Mouse (Mus musculus): ENCODE data around the gene Cd274.

The Cd274 gene

DNA sequence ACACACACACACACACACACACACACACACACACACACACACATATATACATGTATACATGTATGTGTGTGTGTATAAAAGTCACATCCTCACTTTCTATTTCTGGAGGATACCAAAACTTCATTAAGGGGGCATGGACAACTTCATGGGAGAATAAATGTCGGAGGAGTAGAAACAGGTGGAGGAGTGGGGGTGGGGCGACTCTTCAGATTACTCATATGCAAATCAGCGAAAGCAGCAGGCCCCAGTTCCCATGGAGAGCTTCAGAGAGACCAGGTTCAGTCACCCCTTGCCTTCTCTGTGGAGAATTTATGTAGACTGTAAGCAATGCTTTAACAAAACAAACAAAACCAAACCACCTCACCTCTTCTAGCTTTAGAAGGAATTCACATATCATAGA lies 2.1 kb upstream of the Cd274 start:
- DNase-seq, result no peak

DNA sequence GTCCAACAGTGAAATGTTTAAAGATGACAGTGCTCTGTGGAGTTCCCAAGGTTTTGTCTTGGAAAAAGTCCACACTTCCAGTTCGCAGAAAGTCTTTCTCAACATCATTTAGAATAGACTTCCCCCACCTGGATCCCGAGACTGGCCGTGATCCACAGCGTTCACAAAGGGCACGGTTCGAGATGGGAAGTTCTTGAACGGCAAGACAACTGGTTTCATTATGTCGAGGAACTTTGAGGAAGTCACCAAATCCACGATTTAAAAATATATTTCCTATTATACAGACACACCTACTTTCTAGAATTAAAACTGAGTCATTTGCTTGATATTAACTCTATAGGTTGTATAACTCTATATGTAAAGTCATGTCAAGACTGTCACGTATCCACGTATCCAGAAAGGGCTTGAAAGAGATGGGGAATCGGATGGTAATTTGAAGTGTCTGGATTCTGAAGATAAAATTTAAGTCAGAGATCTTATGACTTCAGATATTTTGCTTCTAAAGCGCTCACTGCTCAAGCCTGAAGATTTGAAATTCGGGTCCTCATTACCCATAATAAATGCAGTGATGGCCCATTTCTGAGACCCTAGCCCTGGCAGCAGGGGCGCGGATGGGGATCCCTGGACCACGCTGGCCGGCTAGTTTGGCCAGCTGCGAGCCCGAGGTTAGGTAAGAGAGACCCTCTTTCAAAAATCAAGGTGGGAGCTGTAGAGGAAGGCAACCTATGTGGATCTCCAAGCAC lies 858 bp upstream of the Cd274 start:
- DNase-seq, result no peak

DNA sequence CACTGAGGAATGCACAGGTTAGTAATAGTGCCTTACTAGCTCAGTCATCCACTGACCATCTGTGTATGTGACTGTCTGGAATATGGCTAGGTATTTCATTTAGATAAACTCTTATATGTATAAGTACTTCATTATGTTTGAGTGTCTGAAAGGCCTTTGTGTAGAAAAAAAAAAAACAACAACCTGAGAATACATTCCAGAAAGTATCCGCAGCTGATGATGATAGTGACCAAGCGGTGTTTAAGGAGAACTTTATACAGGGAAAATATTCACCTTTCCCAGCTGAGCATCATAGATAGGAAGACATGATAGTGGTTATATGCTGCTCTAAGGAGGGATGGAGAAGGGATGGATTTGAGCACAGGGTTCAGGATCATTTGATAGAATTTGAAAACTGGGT lies 786 bp downstream of the Cd274 start:
- no peak for DNase-seq

DNA sequence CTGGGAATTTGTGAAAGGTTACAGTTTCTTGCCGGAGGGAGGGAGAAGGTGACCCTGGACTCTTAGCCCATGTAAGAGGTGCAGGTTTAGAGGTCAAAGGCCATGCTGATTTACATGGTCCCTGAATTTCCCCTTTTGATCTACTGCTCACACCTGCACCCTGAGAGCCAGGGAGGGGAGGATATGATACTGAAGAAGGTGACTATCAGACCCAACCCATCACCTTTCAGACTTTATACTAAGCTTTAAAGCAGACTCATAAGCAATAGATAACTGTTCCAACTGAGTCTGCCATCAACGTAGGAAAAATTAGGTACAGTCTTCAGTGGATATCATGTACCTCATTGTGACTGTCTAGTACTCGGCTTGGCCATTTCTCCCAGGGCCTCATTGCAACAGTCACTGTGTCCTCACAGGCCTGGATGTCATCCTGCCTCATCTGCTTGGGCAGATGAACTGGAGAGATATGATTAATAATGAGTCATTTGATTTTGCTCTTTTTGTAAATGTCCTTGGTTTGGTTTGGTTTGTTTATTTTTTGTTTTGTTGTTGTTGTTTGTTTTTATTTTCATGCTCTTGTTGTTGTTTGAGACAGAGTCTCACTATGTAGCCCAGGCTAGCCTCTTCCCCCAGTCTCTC lies 1.5 kb downstream of the Cd274 start:
- DNase-seq, result no peak

DNA sequence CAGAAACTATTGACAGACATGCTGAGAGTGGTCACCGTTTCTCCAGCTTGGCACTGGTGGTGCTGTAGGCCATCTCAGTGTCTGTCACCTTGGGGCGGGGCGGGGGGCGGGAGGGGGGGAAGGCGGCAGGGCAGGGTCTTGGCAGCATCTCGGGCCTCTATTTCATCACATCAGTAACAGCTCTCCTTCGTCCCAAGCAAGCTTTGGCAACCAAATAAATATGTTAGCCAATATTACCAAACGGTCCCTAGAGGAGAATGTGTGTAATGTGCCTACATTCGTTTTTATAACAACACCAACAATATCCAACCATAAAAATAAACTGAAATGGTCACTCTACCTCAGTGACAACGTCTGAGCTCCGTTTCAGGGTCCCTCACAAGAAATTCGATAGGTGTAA lies 2.9 kb downstream of the Cd274 start:
- no peak for DNase-seq

DNA sequence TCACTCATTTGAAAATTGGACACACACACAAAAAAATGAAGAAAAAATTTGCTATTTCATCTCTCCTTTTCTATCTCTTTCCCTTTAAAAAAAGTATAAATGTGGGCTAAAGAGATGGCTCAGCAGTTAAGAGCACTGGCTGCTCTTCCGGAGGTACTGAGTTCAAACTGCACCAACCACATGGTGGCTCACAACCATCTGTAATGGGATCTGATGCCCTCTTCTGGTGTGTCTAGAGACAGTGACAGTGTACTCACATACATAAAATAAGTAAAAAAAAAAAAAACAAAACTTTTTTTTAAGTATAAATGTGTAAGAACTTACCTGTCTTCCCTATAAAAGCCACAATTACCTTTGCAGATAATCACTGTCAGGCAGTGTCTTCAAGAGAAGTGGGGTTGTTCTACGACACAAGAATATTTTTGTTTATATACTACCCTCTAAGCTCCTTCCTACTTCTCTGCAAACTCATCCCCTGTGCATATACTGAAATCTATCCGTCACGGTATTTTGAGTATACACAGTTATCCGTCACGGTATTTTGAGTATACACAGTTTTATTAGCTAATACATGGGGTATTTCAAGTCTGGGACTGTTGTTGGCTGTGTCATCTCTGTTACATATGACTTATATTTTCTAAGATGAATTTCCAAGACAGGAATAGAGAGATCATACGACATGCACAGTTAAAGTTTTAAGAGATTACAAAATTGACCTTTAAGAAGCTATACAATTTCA lies 3.5 kb downstream of the Cd274 start:
- no peak for DNase-seq

DNA sequence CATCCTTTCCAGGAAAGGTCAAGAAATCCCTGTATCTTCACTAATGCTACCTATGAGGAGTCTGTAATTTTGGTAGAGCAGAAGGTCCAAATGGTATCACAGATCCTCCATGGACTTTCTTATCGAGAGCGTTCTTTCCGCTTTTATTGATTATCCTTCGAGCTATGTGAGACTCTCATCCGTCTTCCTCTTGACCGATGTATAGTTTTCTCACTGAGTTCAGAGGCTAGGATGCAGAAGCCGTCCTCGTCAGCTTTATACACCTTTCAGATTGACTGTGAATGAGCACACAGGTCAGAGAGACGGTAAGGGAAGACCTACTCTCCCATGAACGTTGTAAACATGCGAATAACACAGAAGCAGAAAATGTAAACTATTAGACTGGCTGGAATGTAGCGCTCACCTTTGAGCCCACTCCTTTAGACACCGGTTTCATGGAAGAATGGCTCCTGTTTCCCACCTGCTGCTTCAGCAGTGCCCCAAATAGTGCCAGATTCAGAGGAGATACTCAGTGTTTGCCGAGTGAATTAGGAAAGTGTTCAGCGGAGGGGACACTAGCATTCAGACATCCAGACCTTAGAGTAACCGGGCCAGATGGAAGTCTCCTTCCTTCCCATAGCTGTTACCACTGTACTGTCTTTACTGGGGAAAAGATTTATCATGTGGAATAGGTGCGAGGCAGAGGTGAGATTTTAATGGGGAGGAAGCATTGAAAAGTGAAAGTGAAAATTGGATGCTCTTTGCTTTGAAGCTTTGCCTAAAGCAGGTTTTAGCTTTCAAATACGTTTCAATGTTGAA lies 4.2 kb downstream of the Cd274 start:
- DNase-seq, result no peak

DNA sequence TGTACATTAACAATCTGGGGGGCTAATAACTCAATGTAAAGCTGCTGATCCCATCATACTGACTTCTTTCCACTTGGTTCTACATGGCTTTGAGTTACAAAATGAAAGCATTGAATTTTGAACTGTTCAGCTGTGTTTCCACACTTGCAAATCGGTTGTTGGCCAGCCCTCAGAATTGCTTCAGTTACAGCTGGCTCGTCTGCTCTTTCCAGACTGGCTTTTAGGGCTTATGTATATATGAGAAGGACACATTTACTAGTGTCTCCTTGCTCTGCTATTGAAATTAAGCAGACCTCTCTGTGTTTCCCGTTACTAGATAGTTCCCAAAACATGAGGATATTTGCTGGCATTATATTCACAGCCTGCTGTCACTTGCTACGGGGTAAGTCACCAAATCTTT lies 4.9 kb downstream of the Cd274 start:
- DNase-seq, result no peak

DNA sequence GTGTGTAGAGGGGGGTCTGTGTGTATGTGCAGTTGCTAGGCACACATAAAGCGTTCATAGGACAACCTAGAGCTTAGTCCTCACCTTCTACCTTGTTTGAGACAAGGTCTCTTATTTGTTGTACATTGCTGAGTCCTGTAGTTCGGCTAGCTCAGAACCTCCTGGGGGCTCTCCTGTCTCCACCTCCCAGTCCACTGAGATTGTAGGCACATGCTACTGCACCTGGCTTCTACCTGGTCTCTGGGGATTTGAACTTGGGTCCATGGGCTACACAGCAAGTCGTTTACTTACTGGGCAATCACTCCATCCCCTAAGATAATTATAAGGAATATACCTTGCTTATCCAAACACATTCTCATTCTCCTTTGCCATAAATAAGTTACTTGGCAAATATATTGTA lies 5.4 kb downstream of the Cd274 start:
- DNase-seq, result no peak

DNA sequence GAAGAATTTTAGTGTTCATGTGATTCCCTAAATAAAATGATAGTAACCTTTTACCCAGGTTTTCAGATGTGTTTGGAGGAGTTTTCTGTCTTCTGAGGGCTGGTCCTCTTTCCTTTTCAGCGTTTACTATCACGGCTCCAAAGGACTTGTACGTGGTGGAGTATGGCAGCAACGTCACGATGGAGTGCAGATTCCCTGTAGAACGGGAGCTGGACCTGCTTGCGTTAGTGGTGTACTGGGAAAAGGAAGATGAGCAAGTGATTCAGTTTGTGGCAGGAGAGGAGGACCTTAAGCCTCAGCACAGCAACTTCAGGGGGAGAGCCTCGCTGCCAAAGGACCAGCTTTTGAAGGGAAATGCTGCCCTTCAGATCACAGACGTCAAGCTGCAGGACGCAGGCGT lies 6.2 kb downstream of the Cd274 start:
- DNase-seq, result no peak

DNA sequence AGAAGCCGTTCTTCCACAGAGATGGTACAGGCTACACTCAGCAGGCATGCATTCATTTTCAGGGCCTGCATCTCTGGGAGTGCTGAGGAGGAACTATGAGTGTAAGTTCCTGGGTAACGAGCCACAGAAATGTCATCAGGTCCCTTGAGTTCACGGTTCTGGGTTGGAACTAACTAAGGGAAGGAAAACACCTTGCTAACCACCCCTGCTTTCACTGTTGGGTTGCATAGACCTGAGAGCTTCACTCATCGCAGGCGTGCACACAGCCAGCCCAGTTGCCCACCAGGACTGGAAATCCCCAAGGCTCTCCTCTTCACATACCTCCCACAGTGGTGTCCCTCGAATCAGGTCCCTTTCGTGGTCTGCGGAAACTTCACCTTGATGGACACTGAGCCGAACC lies 7.7 kb downstream of the Cd274 start:
- DNase-seq, result no peak

DNA sequence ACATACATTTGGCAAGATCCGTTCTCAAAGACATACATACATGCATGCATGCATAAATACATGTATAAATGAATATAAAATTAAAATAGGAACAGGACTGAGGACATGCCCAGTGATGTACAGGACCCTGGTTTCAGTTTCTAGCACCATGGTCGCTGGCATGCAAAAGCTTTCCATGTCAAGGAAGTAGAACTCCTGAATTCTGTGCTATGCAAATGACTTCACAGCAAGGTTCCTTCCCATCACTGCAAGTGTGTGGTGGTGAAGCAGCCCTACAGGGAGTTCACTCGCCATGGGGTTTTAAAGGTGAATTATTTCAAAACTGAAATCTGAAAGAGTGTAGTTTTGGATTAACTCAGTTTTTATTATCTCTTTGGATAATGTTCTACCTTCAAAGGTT lies 9.1 kb downstream of the Cd274 start:
- DNase-seq, result no peak

DNA sequence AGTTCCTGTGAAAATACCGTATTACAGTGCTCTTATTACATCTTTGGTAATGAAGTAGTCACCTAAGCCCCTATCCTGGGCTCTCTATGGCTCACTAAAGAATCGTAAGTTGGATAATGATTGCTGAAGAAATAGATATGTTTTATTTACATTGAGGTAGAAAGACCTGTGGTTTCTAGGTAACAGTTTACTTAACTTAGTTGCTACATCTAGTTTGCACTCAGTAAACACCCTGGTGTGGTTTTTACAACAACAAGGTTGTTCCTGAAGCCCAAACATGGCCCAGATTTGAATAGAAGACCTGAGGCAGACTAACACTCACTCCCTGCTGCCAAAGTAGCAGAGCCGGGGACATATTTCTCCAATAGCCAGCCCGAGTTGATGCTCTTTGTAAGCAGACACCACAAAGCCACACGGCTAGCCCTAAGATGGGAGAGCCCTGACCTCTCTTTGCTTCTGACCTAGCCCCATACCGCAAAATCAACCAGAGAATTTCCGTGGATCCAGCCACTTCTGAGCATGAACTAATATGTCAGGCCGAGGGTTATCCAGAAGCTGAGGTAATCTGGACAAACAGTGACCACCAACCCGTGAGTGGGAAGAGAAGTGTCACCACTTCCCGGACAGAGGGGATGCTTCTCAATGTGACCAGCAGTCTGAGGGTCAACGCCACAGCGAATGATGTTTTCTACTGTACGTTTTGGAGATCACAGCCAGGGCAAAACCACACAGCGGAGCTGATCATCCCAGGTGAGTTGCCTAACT lies 12.8 kb downstream of the Cd274 start:
- no peak for DNase-seq

DNA sequence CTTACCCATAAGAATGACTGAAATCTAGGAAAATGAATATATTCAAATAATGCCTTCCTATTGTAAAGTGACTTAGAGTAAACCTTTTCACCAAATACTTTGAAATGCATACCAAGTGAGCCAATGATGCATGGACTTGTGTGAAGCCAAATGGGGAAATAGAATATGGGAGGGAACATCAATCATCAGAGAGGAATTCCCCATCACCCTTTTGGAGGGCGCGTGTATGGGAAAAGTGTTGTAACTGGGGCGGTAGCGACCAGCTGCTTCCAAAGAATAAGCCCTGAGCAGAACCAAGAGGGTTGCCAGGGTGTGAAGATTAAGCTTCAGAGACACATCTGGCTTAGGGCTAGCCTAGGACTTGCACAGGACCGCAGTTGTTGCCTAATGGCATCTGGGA lies 16.1 kb downstream of the Cd274 start:
- DNase-seq, result no peak

DNA sequence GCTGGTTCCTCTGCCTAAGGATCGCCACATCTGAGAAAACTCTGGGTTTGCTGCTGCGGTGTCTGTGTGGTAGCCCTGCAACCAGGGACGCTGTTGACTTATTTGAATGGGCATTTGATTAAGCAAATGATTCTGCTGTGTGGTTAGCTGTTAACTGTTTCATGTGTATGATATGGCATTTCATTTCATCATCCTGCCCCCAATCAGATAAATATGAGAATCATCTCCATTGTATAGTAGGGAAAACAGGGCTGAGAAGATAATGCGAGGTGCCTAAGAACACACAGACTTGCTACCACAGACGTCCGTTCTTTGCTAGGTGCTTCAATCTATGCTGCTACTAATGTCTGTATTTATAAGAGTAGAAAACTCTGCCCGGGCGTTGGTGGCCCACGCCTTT lies 17.2 kb downstream of the Cd274 start:
- no peak for DNase-seq

DNA sequence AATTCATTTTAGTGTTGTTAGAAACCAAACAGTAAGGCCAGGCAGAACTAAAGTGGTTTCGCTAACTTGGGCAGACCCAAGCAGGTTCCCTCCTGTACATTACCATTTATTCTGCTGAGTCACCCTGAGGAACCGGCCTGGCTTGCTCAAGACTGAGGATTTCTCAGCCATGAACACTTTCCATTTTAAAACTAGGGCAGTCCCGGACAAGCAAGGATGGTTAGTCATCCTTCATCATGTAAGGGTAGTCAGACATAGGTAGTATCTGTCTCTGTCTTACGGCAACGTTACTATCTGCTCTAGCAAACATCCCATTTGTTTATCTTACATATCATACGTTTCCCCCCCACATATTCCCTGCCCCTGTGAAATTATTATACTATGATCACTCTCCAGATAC lies 17.7 kb downstream of the Cd274 start:
- no peak for DNase-seq

DNA sequence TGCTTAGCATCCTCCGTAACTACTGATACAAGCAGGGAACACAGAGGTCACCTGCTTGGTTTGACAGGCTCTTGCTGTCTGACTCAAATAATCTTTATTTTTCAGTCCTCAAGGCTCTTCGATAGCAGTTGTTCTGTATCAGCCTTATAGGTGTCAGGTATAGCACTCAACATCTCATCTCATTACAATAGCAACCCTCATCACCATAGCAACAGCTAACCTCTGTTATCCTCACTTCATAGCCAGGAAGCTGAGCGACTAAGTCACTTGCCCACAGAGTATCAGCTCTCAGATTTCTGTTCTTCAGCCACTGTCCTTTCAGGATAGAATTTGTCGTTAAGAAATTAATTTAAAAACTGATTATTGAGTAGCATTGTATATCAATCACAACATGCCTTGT lies 18.6 kb downstream of the Cd274 start:
- DNase-seq, result no peak

DNA sequence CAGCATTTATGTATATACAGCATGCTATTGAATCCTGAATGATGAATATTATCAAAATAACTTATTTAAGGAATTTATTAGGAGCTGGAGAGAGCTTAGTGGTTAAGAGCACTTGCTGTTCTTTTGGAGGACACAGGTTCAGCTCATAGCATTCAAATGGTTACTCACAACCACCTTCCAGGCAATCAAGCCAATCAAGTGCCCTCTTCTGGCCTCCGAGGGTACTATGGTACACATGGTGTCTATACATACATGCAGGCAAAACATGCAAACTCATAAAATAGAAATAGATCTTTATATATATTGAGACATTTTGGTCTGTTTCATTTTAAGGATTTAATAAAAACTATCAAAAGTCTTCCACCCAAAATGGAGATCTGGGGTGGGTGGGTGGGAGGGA lies 21.6 kb downstream of the Cd274 start:
- DNase-seq, result no peak

DNA sequence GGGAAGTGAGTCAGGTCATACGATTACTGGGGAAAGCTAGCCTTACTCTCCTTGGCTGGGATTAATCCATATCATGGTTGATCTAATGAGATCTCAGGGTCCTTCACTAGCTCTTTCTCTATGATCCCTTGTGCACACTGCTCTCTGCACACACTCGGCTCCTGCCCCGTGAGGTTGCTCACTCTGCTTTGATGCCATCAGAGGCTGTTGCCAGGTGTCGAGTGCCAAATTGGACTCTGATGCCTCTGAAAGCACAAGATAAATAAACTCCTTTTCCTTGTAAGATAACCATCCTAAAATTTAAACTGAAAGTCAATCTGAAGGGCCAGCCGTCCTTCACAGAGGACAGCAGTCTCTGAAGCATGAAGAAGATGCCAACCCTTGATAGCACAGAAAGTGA lies 23.2 kb downstream of the Cd274 start:
- no peak for DNase-seq

DNA sequence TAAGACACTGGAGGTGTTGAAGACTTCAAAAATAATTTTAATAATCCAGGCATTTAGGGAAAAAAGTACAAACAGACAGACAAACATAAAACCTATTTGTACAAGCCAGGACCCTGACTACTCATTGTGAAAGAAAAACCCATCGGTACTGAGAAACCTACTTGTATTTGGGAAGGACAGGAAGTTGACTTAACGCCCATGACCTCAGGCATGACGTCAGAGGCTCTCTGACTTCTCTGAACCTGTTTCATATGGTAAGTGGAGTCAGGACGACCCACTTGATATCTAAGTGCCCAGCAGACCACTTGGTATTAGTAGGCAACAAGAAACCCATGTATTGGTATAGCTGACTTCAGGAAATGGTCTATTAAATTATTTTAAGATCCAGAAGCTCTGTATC lies 24.0 kb downstream of the Cd274 start:
- DNase-seq, result no peak

DNA sequence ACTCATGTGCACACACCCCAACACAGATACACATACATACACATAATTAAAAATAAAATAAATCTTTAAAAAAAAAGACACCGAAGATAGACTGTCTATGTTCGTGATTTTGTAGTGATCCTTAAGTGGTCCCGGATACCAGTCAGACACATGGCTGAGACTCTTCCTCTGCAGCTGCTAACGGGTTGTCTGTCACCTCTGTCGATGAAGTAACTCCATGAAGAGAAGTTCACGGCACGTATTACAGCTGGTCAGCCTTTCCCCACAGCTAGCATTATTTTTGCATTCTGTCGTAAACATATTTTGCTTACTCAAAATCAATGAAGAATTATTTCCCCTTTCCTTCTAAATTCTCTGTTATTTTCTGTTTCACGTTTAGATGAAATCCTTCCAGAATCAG lies 26.1 kb downstream of the Cd274 start:
- DNase-seq, result no peak

DNA sequence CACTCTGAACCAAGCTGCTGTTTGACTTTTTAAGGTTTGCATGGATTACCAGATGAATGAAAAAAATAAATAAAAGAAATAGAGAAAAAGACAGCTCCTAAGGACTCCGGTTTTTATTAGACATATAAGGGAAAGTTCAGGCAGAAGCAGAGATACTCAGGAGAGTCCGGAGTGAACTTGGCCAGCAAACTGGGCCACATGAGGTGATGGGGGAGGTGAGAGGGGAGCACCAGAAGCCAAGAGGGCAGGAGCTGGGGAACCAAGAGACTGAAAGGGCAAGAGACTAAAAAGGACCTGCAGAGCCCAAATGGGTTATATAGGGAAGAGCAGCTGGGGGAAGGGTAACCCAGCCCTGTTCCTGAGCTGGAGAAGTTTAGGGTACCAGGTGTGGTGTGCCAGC lies 27.5 kb downstream of the Cd274 start:
- DNase-seq, result no peak

DNA sequence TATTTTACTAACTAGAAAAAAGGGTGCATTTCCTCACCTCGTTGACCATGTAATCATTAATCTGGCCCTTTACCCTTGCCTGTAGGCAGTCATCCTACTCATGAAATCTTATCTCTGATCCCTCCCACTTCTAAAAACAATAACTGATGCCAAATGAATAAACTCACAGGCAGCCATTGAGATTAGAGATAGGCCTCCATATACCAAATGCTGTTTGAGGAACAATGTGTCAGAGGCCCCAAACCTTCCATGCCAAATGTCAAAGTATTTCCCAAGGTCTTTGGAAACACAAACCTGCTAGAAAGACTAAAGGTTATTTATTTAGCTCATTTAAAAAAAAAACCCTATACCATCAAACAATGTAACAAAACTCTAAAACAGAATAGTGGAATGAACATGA lies 29.1 kb downstream of the Cd274 start:
- no peak for DNase-seq

Data from kidney, adult 18-20 months (tissue).